Mouse (Mus musculus): ENCODE measurements around the gene March10.

DNA sequence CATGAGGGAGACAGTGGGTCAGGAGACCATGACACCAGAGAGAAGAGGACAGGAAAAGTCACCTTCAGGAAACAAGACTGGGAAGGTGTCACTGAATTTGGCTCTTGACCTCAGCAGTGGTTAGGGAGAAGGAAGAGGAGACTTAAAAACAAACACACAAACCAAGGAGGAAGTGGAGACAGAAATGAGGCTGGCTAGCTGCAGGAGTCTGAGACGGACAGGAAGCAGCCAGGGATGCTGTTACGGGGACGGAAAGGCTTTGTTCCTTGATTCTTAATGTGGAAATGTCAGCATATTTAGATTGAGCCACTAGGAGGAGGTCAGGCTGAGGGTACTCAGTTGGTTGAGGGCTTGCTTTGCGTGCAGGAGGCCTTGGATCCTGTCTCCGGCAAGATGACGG lies 8.9 kb downstream of the March10 start:
- TF ChIP-seq MAFK (IDR thresholded peaks at IDR 0.05; ENCODE audit: insufficient read depth, low read depth, low read length) (no peak), ZC3H11A (IDR thresholded peaks at IDR 0.05; ENCODE audit: borderline replicate concordance, low read depth, low read length) (no peak), HCFC1 (IDR thresholded peaks at IDR 0.05; ENCODE audit: borderline replicate concordance, insufficient read depth, low read length) (no peak)

Data from ES-E14 (cell line).